Mouse (Mus musculus) adipocyte (in vitro differentiated cells): Measurements from ENCODE around the gene Susd6.
A peak's percentile ranks its signal among the peaks of the same experiment; 100 is the strongest.
"Not testable (repeated sequence)": the region's sequence is repeated elsewhere in the genome, so short reads cannot be mapped to it uniquely, and the experiment has no call there.

ENCODE experiments used
- DNase-seq: peaks from one replicate; pipeline ENCODE4 v3.0.0-alpha.2; 2016; ENCODE audit warnings: low spot score

Gene Susd6

DNA sequence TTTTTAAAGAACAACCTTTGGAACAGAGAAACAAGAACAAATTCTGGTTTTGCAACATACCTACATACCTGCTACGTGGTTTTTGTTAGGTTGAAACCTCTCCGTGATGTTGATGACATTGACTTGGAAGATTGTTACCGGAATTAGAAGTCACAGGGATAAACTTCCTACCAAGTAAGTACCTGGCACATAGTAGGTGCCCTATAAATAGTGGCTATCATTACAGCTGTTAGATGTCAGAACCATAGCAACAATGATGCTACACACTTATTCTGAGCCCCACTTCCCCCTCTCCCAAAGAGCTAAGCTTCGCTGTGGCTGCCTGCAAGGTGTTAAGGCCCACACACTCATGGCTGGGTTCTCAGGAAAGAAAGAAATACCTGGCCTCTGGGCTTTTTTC, 4.7 kb upstream of the Susd6 start:
- no peak for DNase-seq

DNA sequence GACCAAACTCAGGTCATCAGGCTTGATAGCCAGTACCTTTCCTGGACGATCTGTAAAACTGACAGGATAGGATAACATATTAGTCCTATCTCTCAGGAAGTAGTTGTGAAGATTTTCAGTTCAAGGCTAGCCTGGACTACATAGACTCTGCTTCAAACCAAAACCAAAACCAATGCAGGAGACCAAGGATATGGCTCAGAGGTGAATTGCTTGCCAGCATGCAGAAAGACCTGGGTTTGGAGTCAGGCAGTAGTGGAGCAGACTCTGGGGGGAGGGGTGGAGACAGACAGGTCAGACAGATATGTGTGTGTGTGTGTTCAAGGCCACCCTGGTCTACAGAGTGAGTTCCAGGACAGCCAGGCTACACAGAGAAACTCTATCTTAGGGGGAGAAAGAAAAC, 3.7 kb upstream of the Susd6 start:
- no peak for DNase-seq

DNA sequence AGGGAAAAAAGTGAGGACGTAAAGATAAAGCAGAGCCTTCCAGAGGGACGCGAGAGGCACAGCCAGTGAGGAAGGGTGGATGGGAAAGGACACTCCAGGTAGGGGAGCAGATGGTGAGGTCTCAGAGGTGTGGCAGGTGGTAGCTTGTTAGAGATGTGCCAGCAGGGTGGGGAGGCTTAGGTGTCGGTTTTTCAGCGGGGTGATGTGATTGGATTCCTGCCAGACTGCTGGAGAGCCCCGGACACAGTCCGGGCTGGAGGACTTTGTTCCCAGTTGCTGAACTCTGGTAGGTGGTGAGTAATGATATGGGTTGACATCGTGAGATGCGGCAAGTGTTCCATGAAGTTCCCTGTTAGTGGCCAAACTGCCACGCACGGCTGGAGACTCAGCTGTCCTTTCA, 2.7 kb upstream of the Susd6 start:
- no peak for DNase-seq

DNA sequence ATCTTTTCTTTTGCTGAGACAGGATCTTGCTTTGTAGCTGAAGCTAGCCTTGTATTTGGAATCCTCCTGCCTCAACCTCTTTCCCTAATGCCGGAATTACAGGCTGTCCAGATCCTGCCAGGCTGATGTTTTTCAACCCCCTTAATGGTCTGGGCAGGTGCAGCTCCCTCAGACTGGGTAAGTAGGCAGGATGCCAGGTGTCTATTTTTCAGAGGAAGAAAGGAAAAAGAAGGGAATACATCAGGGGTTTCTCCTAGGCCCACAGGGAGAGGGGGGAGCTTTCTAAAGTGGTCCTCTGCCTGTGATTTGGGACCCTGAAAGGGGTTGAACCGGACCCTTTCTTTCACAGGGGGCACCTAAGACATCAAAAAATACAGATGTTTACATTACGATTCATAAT, 2.1 kb upstream of the Susd6 start:
- no peak for DNase-seq

DNA sequence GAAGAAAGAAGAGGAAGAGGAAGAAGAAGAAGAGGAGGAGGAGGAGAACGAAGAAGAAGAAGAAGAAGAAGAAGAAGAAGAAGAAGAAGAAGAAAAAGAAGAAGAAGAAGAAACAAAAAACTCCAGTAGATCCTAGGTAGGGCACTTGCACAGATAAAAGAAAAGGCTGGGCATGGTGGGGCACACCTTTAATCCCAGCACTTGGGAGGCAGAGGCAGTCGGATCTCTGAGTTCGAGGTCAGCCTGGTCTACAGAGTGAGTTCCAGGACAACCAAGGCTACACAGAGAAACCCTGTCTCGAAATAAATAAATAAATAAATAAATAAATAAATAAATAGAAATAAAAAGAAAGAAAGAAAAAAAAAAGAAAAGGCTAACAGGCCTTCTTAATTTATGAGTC, 1.0 kb upstream of the Susd6 start:
- DNase-seq: not testable (repeated sequence)

DNA sequence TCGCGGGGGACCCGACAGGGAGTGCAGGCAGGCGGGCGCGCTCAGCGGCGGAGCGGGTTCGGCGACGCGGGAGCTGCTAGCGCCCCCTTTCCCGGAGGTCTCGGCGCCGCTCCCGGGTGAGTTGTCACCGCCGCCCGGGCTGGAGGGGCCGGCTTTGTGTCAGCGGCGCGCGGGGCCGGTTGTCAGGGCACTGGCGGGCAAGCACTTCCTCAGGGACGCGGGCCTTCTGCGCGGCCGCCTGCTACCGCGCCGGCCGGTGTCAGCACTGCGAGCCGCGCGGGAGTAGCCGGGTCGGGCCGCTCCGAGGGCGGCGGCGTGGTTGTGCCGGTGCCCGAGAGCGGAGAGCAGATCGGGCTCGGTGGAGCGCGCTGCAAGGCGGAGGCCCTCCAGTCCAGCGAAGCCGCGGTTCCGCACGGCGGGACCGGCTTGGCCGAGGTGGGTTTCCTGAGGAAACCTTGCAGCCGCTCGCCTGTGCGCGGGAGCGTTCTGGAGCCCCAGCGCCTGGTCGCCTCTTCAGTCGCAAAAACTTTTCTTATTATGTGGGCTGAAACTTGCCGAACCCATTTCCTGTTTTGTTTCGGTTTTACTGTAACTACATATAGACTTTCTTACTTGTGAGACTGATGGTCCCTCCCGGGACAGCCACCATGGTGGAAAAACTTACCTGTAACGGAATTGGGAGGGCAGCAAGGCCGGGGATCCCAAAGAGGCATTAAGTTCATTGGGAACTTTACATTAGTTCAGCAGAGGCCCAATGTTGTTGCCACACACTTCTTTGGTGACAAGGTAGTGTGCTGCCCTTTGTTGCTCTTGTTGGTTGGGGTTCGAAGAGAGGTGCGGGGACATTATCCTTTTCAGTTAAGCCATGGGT, 625 bp downstream of the Susd6 start:
- no peak for DNase-seq

DNA sequence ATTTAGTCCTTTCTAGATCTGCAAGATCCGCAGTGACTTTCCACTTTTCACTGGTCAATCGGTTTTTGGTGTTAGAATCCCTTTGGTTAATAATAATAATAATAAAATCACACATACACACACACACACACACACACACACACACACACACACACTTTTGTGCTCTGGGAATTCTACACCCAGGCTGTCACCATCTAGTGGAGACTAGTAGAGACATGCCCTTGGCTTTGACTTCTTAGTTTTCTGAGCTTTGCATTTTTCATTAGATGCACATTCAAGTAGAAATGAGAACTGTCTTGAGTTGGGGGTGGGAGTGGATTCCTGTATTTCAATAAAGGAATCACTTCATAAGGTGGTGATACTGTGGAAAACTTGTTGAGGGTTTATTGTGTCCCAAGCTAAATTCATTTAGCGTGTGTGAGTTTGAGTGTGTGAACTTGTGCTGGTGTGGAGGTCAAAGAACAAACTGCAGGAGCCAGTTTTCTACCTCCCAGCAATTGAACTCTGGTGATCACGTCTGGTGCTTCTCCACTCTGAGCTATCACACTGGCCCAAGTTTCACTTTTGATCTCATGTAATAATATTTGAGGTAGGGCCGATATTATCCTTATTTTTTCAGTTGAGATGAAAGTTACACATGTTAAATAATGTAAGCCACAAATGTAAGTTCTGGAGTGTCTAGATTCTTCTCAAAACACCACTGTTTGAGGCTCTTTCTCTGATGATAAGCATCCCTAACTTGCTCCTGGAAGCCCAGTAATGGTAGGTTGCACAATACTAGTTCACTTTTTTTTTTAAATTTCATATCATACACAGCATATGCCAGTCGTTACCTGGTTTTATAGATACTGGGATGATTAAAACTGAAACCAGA, 1.5 kb downstream of the Susd6 start:
- DNase-seq: peak; percentile 69

DNA sequence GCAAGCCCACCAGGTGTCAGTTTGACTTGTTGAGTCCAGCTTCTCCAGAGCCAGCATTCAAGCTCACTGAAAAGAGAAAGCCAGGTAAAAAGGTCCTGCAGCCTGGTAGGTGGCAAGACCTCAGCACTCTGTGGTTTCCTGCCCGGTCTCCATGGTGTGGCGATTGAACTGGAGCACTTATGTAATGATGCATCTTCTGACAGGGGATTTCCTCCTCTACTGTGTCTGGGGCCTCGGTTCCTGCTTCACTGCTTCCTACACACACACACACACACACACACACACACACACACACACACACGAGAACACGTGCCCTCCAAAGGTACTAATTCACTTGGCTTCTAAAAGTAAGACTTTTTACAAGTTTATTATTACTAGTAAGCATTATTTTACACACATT, 2.6 kb downstream of the Susd6 start:
- DNase-seq: no peak

DNA sequence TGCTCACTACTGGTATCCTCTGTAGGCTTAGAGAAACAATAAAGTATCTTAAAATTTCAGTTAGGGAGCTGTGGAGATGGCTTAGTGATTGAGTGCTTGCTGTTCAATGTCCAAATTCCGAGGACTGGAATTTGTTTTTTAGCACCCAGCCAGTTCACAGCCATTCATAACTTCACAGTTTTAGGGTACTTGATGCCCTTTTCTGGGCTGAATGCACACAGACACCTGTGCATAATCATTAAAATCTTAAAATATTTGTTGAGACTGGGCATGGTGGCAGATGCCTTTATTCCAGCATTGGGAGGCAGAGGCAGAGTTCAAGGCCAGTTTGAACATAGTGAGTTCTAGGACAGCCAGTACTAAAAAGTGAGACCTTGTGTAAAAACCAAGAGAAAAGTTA, 3.2 kb downstream of the Susd6 start:
- no peak for DNase-seq

DNA sequence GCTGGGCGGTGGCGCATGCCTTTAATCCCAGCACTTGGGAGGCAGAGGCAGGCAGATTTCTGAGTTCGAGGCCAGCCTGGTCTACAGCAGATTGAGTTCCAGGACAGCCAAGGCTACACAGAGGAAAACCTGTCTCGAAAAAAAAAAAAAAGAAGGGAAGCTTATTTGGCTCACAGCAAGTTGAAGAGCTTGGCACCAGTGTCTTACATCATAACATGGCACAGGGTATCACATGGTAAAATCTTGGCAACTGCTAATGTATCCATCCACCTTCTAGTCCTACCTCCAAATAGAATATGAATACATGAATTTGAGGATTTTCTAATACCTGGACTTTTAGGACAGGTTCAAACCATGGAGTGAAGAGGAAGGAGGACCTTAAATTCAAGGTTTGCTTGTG, 4.2 kb downstream of the Susd6 start:
- DNase-seq: no peak

DNA sequence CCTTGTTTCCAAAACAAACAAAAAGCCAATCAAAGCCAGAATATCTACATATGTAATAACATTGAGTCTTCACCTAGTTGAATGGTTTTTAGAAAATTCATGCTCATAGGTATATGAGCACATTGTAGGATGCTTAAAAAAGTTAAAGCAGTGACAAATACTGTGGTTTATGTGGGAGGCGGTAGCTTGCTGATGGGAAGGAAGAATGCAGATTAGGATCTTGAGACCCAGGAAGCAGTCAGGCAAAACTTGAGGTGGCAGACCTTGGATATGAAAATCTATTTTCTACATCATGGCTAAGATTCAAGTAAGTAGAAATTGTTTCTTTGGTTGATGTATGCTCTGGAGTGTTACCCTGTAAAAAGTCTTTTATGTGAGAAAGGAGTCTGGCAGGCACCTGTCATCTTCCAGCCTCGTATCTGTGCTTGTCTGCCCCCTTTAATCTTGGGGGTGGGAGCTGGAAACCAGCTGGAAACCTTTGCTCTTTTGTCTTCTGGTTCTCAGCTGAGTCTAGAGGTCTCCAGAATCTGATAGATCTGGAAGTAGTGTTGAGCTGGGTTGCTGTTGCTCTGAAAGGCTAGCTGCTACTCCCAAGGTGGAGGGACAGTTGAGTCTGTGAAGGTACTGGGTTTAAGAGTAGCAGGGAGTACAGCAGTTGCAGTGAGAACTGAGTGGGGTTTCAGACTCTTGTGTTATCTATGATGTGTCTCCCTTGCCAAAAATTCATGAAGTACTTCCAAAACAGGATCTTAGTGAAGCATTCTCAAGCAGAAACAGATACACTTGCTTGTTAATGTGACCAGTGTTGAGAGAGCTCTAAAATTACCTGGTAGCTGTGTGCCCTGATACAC, 4.8 kb downstream of the Susd6 start:
- no peak for DNase-seq

DNA sequence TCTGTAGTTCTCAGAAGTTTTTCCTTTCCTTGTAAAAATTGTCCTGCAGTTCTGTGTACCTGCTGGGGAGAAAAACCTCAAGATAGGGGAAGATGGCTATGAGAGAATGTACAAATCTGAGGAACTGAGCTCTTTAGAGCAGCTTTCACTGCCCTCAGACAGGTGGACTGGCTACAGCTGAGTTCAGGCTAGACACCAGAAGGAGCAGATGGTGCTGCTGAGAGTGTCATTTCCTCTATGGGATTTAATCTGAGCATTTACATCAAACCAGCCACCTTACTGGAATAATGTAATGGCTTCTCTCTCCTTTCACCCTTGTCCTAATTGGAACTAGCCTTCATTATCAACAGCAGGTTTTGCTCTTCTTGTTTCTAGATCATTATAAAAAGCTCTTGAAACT, 8.0 kb downstream of the Susd6 start:
- no peak for DNase-seq

DNA sequence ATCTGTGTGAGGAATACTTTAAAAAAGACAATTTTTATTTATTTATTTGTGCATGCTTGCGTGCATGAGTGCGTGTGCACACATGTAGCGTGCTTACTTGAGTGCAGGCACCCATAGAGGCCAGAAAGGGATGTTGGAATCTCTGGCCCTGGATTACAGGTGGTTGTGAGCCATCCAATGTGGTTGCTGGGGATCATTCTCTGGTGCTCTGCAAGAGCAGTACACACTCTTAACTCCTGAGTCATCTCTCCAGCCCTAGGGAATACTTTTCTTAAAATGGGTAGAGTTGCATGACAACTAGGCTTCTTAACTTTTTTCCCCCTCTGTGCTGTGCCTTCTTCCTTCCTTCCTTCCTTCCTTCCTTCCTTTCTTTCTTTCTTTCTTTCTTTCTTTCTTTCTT, 9.8 kb downstream of the Susd6 start:
- DNase-seq: no peak

DNA sequence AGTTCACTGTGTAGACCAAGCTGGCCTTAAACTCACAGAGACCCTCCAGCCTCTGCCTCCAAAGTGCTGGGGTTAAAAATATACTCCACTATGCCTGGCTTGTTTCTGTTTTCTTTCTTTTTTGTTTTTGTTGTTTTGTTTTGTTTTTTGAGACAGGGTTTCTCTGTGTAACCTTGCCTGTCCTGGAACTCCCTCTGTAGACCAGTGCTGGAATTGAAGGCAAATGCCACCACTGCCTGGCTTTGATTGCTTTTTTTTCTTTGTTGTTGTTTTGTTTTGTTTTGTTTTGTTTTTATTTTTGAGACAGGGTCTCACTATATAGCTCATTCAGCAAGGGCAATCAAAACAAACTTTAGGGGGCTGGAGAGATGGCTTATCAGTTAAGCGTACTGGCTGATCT, 11.1 kb downstream of the Susd6 start:
- no peak for DNase-seq

DNA sequence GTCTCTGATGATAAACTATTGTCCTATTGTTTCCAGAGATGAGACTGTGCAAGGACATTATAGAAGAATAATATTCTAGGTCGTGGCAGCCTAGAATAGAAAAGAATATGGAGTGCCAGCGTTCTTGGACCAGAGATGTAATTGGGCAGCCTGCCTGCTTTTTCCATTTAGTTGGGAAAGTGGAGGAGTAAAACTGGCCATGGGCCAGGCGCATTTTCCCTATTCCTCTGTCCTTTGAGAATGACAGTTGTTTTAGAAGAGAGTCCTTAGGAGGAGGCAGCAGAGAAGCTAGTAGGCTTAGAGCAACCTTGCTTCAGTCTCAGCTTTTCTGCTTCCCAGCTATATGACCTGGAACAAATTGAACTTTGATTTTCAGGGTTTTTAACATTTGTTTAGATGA, 13.6 kb downstream of the Susd6 start:
- peak; percentile 68 for DNase-seq

DNA sequence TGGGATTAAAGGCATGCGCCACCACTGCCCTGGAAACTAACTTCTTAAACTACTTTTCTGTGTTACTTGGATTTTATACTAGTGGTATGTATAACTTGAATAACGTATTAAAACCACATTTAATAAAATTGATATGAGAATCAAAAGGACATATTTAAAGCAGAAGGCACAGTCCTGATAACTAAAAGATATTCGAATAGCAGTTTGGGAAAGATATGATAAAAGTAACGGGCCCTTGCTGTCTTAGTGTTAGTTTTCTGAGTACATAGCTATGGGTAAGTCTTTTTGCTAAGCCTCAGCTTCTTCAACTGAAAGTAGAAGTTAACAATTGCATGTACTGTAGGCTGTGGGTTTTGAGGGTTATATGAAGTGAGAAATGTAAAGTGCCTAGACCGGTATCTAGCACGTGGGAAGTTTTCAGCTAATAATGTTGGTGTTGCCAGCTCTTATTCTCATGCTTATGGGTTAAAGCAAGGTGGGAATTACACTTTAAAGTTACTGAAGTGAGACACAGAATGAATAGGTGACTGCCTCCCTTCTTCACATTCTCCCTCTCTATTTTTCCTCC, 14.6 kb downstream of the Susd6 start:
- DNase-seq: no peak

DNA sequence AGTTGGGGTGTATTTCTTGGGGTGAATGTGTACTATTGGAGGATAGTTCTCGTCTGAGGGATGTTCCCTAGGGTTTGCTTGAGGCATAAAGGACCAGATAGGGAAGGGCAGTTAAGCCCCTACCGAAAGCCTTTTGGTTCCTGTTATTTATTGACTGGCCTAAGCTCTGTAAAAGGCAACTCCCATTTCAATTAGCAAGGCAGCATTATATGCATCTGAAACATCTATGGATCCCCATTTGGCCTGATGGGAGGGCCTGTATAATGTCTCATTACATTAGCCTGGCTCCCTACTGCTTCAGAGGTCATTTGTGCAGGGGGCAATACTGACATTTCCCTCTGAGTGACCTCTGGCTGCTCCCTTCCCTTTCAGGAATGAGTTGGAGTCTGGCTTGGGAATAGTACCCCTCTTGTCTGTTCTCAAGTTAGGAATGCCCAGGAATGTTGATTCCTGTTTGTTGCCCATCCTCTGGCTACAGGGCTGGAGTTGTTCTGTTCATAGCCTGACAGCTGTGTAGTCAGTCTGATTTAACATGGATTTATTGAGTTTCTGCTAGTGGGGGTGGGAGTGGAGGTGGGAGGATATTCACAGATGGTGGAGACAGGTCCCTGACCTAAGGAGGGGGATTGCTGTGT, 17.3 kb downstream of the Susd6 start:
- DNase-seq: no peak

DNA sequence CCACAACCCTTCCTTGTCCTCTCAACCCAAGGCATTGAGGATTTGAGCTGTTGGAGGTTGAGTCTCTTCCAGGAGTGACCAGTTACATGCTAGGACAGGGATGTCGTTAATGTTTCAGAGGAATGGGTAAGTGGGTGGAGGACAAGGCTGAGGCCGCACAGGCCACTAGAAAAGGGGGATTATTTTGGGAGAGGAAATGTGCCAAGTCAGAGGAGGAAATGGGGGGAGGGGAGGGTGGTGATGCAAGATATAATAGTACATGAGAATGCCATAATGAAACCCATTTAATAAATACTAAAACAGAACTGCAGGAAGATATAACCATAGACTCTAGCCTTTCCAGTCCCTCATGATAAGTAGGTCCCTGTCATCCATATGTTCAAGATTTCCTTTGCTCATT, 19.7 kb downstream of the Susd6 start:
- no peak for DNase-seq

DNA sequence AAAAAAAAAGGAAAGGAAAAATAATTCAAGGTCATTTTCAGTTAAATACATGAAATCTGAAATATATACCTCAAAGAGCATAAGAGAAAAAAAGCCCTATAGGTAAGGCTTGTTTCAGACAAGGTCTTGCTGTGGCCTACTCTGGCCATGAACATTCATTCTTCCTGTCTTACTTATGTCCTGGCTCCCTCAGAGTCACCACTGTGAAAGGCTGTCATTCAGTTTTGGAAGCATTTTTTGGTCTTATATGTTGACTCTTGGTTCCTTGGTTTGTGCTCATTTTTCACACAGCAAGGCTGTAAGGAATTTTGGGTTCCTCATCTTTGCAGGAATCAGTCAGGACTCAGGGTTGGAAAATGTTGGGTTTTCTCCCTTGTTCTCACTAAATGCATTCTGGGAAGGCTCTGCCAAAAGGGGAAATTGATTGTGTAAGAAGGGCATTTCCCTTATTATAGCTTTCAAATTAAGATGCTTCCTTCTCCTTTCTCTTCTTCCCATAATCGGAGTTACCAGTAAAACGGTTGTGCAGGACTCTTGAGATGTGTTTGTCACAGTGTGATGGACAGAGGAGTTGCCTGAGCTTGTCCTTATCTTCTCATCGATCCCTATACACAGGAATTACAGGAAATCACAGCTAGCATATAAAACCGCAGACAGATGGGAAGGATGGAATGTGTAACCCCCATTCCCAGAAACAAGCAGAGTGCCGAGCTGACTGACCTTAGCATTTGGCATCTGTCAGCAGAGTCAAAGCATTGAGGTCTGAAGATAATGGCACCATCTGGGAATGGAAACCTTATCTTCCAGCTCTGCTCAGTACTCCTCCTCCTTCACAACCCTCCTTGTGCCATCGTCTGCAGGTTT, 21.6 kb downstream of the Susd6 start:
- no peak for DNase-seq

DNA sequence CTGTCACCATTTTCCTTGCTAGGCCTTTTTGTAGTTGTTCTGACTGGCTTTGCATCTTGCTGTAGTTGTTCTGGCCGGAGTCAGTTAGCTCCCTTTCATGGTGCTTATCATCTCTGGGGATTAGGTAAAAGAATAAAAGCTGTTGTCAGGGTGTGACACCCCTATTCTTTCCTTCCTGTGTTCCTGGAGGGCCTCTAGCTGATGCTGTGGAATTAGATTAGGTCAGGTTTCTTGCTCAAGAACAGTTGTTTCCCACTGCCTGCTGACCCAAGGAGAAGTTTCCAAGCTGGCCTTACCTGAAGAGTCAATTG, 22.2 kb downstream of the Susd6 start:
- no peak for DNase-seq

DNA sequence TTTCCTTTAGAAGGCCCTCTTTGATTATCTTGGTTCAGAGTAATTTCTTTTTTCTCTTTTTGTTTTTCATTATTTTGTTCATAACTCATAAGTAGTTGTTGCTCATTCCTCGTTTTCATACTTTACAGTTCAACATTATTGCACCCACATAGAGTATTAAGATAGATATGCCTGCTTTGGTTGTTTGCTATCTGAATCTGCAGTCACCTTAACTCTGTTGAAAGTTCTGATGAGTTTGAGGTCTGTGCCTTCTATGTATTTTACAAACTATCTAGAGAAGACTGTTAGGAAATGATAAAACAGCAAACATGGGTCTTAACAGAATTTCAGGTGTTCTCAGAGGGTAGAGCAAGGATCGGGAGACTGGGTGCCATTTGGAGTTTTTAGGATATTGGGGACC, 23.1 kb downstream of the Susd6 start:
- DNase-seq: no peak
